Mouse (Mus musculus) heart, adult 8-10 months (tissue): ENCODE results near the gene Fam178b. TPM values are rescaled to one million over a fixed set of nuclear protein-coding genes. Genes with fewer than 3 reads are reported as not detected.
"Not testable (repeated sequence)": the region's sequence is repeated elsewhere in the genome, so short reads cannot be mapped to it uniquely, and the experiment has no call there.

Experiments
- DNase-seq: peaks from one replicate; pipeline ENCODE4 v3.0.0; 2022; ENCODE audit warnings: low spot score
- total RNA-seq, 4 experiments: library from RNA; stranded (reverse); gene quantifications; 2 replicates each; pipeline ENCODE4 v1.2.4; 2022

Gene Fam178b
- total RNA-seq, 4 experiments from 2014 or later = 0.44 to 0.62 TPM; not detected in 2

DNA sequence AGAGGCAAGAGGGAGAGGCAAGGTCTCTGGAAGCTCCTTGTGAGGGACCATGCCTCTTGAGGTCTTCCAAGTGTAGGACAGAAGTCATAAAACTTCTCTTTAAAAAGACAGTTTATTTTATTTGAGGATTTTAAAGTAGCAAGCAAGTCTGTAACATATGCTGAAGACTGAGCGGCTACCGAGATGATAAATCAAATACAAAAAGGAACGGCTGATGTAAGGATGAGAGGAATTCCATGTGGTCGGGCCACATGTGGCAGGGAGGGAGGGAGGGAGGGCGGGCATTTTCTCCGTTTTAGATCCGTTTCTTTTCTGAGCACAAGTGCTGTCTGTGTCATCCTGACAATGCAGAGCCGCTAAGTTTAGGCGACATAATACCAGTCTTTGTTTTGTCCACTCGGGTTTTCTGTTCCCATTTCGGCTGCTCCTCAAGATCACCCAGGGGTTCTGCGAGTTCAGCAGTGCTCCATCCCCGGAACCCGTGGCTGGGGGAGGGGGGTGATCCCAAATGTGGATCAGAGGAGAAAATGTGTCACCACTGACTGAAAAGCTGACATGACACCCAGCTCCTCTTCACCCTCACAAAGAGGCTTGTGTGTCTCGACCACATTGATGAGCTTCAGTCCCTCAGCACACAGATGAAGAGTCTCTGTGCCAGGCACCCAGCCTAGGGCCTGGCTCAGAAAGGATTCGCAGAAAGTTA lies 10.2 kb downstream of the Fam178b start:
- no peak for DNase-seq

DNA sequence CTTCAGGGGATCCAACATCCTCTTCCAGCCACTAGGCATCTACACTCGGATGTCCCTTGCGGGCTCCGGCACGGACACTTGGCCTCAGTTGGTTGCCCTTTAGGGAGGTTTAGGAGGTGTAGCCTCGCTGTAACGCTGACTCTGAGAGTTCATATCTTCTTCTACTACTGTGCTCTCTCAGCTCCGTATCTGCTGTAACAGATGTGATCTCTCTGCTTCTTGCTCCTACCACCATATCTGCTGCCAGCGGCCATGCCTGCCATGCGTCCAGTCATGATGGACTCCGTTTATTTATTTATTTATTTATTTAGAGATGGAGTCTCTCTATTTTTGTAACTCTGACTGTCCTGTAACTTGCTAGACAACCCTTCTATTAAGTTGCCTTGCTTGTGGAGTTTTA lies 11.7 kb downstream of the Fam178b start:
- DNase-seq = no peak

DNA sequence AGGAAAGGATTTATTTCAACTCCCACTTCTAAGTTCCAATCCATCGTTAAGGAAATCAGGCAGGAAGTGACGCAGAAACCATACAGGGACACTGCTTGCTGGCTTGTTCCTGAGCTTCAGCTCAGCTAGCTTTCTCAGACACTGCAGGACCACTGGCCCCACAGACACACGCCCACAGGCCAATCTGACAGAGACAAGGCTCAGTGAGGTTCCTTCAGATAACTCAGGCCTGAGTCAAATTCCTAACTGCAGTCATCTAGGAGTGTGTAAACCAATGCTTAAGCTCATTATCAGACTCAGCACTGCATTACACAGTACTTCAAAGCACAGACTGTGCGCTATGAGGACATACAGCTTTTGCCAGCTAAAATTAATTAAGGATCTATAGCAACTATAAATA lies 12.7 kb downstream of the Fam178b start:
- DNase-seq = no peak

GRCm38 (mm10) chr1:36668007-36668406 lies 15.0 kb downstream of the Fam178b start:
- DNase-seq = not testable (repeated sequence)

DNA sequence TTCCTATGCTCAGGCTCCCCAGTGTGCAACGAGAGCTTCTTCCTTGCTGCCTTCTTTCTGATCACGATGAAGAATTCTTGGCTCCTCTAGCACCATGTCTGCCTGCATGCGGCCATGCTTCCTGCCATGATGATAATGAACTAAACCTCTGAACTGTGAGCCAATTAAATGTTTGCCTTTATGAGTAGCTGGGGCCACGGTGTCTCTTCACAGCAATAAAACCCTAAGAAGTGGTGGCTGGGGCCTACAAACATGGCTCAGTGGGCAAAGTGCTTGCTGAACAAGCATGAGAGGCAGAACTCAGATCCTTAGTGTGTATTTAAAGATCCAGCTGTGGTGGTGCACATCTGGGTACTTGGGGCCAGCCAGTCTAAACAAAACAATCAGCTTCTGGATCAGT lies 17.0 kb downstream of the Fam178b start:
- no peak for DNase-seq

DNA sequence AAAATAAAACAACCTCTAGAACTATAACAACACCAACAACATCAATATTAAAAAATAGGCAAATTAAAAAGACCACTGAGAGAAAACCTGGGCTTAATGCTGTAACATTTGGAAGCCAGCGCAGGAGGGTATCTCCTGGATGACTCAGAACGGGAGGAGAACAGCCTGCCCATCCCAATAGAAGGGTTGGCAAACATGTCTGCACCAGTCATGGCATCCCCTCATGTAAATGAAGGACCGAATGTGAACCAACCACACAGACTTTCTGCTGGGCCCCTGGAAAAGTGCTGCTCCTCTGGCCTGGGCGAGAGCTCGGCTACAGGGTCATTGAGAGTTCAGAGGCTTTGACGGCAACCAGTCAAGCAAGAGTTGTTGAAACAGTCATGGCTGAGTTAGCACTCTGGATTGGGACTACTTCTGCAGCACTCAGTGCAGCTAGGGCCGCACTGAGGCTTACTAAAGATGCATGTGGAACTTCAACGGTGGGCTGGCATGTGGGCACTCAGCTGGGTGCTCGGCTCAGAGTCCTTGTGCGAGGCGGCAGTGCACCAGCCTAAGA lies 17.7 kb downstream of the Fam178b start:
- no peak for DNase-seq

- peak; percentile 7 for DNase-seq
Measured at GRCm38 (mm10) chr1:36664457-36664856, 18.5 kb downstream of the Fam178b start.

DNA sequence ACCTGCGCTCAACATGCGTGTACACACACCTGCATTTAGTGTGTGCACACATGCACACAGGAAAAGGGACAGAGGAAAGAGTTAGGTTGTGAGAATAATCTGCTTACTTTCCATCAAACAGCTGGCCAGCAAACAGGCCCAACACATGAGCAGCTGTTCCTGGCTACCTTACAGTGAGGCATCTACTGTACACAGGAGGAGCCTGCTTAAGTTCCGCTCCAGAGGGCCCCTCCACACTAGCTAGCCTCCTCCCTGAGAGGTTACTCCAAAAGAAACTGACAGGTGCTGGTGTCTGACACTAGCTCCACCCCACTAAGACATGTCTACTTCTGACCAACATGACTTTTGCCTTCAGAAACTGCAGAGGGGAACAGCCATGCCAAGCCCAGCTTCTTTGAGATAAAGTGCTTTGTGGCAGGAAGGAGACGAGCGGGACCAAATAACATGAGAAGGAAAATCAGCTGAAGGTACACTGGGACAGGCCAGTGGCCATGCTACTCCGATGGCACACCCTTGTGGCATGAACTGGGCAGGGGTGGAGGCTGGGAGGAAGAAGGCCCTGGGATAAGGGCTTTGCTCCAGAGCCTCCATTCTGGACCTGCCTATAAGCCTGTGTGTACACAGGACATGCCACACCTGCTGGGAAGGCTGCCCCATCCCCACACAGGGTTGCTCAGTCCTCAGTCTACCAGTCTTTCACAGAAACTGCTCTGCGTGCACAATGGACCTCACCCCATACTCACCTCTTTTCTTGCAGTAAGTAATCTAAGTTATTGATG lies 24.2 kb downstream of the Fam178b start:
- DNase-seq = no peak

DNA sequence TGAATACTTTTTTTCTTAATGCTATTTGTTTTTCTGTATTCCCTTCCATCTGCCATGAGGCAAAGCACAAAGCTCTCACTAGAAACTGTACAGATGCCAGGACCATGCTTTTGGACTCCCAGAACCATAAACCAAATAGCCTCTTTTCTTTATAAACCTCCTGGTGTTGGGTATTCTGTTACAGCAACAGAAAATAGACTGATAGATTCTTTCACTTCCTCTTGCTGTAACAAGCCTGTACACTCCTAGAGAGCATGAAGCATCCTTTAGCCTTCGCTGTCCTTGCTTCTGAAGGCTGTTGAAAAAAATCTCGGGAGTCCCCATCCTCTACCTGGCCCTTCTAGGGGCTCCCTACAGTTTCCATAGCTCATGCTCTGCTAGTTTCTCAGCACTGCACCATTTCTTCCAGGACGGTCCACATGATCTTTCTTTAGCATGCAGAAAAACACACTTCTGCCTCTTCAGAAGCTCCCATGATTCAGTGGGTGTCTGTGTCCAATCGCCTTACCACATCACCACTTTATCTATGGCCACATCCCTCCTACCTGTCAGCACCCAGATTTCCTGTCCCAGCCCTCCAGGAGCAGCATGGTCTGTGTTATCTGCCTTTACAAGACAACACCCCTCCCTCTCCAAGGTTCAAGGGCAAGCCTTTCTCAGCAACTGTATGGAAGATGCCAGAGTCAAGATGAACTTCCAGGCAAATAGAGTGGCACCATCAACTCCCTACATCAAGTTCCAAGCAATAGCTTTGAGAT lies 25.1 kb downstream of the Fam178b start:
- no peak for DNase-seq

DNA sequence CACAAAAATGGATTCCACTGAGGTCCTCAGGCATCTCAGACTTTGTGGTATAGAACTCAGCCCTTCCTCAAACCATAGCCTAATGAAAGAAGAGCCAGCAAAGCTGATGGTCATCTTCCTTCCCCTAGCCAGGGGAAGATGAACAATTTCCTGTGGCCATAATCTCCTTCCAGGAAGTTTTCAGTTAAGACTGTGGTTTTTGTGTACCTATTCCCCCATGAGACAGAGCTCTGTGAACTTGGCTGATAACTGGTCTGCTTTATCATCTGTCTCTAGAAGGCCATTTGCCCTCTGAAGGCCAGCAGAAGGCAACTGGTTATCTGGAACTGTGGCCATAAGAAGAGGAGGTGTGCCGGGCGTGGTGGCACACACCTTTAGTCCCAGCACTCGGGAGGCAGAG lies 26.8 kb downstream of the Fam178b start:
- no peak for DNase-seq

GRCm38 (mm10) chr1:36655039-36655438 lies 27.9 kb downstream of the Fam178b start:
- DNase-seq = no peak

DNA sequence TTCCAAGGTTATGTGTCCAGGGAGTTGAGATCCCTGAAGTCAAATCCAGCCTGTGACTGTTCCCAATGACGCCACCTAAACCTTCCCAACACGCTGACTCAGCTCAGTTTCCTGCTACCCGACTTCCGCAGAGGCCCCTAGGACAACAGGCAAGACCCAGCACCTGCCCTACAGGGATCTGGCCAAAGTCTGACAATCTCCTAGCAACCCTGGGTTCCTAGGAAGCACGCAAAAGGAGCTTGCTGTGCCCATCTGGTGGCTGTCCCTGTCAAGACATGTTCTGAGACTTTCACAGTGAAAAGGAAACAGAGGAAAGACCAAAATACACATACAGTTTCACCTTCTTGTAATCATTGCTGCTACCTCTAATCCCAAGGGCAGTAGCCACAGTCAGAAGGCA lies 35.4 kb downstream of the Fam178b start:
- DNase-seq = no peak

DNA sequence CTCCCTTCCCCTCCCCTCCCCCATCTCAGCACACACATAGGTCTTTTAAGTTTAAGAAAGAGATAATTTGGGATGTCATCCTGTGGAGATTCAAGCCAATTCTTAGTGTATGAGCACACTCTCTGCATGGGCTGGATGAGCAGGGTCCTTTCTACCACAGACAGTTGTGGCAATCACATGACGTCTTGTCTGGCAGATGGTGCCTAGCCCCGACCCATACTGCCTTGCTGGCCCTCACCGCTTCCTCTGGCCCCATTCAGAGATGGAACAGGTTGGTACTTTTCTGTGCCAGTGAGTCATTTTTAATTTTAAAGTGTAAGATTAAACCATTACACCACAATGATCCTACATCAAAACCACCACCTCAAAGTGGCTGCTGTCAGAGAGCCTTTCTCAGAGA lies 36.7 kb downstream of the Fam178b start:
- no peak for DNase-seq

GRCm38 (mm10) chr1:36644615-36645007 lies 38.4 kb downstream of the Fam178b start:
- DNase-seq = no peak

GRCm38 (mm10) chr1:36643957-36644614 lies 38.9 kb downstream of the Fam178b start:
- DNase-seq = no peak

GRCm38 (mm10) chr1:36635826-36636485 lies 47.0 kb downstream of the Fam178b start:
- no peak for DNase-seq

GRCm38 (mm10) chr1:36634940-36635339 lies 48.0 kb downstream of the Fam178b start:
- DNase-seq = peak; percentile 58

GRCm38 (mm10) chr1:36633920-36634319 lies 49.1 kb downstream of the Fam178b start:
- no peak for DNase-seq

- no peak for DNase-seq
Measured at GRCm38 (mm10) chr1:36632846-36633245, 50.1 kb downstream of the Fam178b start.

DNA sequence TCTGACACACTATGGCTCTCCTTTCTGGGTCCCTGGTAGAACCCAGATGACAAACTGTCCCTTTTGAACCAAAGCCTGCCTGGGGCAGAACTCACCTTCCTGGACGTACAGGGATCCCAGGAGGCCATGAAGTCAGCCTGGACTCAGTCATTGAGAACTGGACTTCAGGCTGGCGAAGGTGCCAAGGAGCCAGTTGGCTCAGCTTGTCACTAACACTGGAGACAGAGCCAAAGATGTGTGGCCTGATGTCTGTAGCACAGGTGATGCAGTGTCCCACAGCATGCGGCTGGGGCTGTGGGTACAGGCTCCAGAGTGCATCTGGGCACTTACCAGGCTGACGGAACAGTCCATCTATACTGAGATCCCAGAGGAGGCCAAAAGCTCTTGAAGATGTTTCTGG lies 50.9 kb downstream of the Fam178b start:
- no peak for DNase-seq

GRCm38 (mm10) chr1:36631391-36631790 lies 51.6 kb downstream of the Fam178b start:
- no peak for DNase-seq
